ENCODE assay signal across 28 mouse cellular contexts in the genomic region with DNA sequence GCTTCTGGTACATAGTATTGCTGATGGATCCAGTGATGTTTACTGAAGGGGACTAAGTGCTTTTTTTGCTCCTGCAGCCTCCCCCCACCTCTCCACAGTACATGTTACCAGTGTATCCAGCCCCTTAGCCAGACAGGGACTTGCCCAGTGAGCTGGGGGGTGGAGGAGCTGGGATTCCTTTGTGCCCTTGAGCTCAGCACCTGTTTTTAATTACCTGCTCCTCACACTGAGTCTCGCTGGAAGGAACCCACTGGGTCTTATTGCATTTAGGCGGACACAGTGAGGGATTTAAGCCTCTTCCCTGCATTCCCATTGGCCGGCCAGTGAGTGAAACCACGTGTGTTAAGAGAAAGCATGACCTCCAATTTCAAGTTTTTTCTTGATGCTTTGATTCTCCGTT. TPM values are rescaled to one million over a fixed set of nuclear protein-coding genes. Genes with fewer than 3 reads are reported as not detected.
A peak's percentile ranks its signal among the peaks of the same experiment; 100 is the strongest.
DNase-seq lines count a peak whose midpoint lies in the region; ATAC-seq lines count a peak whose summit lies in the region.
"Had no signal": no experiment of that assay in that cellular context is flagged by ENCODE, and none has a peak within 500 bp of the region (broad histone marks: within the 10 kb centered on the region; RNA-seq: fewer than 3 reads in every experiment).

No protein-coding gene starts in this region.

- no peak overlapping the region for H3K4me2 ChIP-seq in embryonic facial prominence, embryonic 11.5 days (ENCODE audit: low read depth, low read length)
- H3K4me2 ChIP-seq in liver, embryonic 11.5 days = no peak overlapping the region
- H3K4me2 ChIP-seq: heart, embryonic 12.5 days; hindbrain, embryonic 15.5 days; kidney, embryonic 15.5 days; lung, embryonic 15.5 days; midbrain, embryonic 11.5 days; neural tube, embryonic 13.5 days had no signal

- no peaks in the 10 kb centered on the region; the same call in 1 of the 2 replicates for H3K36me3 ChIP-seq in embryonic facial prominence, embryonic 11.5 days (replicated peaks; ENCODE audit: control insufficient read depth, insufficient read depth, low read depth, low read length)
- H3K36me3 ChIP-seq in limb, embryonic 10.5 days = peaks cover 14% of the 10 kb centered on the region
- H3K36me3 ChIP-seq in liver, embryonic 11.5 days (ENCODE audit: control insufficient read depth, insufficient read depth, low read length) = peaks cover 4% of the 10 kb centered on the region; the same call in 1 of the 2 replicates
- H3K36me3 ChIP-seq: hindbrain, embryonic 15.5 days; lung, embryonic 15.5 days; neural tube, embryonic 13.5 days had no signal

- peak overlapping the region; percentile 77; the same call in 1 of the 2 replicates for H3K27ac ChIP-seq in embryonic facial prominence, embryonic 11.5 days (replicated peaks; ENCODE audit: low read depth, low read length)
- peak overlapping the region; percentile 91 for H3K27ac ChIP-seq in limb, embryonic 10.5 days
- no peak overlapping the region for H3K27ac ChIP-seq in liver, embryonic 11.5 days (ENCODE audit: low read depth, low read length)
- H3K27ac ChIP-seq: hindbrain, embryonic 15.5 days; kidney, embryonic 15.5 days; liver, embryonic 14.5 days; lung, embryonic 15.5 days; neural tube, embryonic 13.5 days had no signal

- peak; percentile 88 for ATAC-seq in embryonic facial prominence, embryonic 11.5 days (replicated peaks; ENCODE audit: insufficient number of reproducible peaks, low FRiP score, low TSS enrichment, low read depth)
- no peak for ATAC-seq in liver, embryonic 11.5 days (replicated peaks; ENCODE audit: low FRiP score)
- ATAC-seq: forebrain, postnatal 0 days; intestine, postnatal 0 days; Patski had no signal

- 25% methylated on average over 5 of the region's 5 CpGs for WGBS in embryonic facial prominence, embryonic 11.5 days
- 15% methylated on average over 5 of the region's 5 CpGs for WGBS in limb, embryonic 10.5 days
- 65% methylated on average over 5 of the region's 5 CpGs for whole genome bisulfite sequencing in liver, embryonic 11.5 days

- DNase-seq in 3T3-L1 (ENCODE audit: low read depth, low spot score) (peak; percentile 43), NIH3T3 (ENCODE audit: low read depth) (peak; percentile 66)
- DNase-seq in embryonic facial prominence, embryonic 11.5 days (ENCODE audit: low spot score) = peak; percentile 94
- peak; percentile 80 for DNase-seq in limb, embryonic 10.5 days (ENCODE audit: low spot score)
- DNase-seq in liver, embryonic 11.5 days (ENCODE audit: low spot score) = no peak
- no peak for DNase-seq in c-Kit-positive CD71-positive TER-119-positive erythroid progenitor cells, embryonic 14.5 days (ENCODE audit: low spot score)
- no peak for DNase-seq in testis, postnatal 10 days (ENCODE audit: low spot score)
- no peak for DNase-seq in left cerebral cortex, adult 18-20 months (ENCODE audit: low spot score in 2 of 2)
- DNase-seq: adrenal gland, postnatal 10 days; cerebellum, postnatal 25 days; forebrain, postnatal 0 days; gastrocnemius, postnatal 10 days; heart, adult 11 months; heart, postnatal 14 days; lung, postnatal 4 days had no signal

- H3K4me1 ChIP-seq in embryonic facial prominence, embryonic 11.5 days (ENCODE audit: control insufficient read depth, insufficient read depth, low read length) = no peaks in the 10 kb centered on the region; the same call in 1 of the 2 replicates
- H3K4me1 ChIP-seq in limb, embryonic 10.5 days = peaks cover 42% of the 10 kb centered on the region
- H3K4me1 ChIP-seq in liver, embryonic 11.5 days (replicated peaks; ENCODE audit: control insufficient read depth, insufficient read depth, low read length) = no peaks in the 10 kb centered on the region
- H3K4me1 ChIP-seq: lung, embryonic 15.5 days had no signal

- no peak overlapping the region for H3K9ac ChIP-seq in embryonic facial prominence, embryonic 11.5 days (replicated peaks; ENCODE audit: low read length)
- H3K9ac ChIP-seq in liver, embryonic 11.5 days (ENCODE audit: low read depth, low read length) = no peak overlapping the region
- H3K9ac ChIP-seq: forebrain, postnatal 0 days; heart, embryonic 12.5 days; hindbrain, embryonic 15.5 days; kidney, embryonic 15.5 days; liver, embryonic 14.5 days; lung, embryonic 15.5 days; neural tube, embryonic 13.5 days had no signal

- no peak overlapping the region for H3K4me3 ChIP-seq in embryonic facial prominence, embryonic 11.5 days (ENCODE audit: low read depth, low read length)
- no peak overlapping the region for H3K4me3 ChIP-seq in limb, embryonic 10.5 days
- no peak overlapping the region for H3K4me3 ChIP-seq in liver, embryonic 11.5 days (ENCODE audit: low read depth, low read length)
- H3K4me3 ChIP-seq: erythroblast, embryonic 14.5 days; heart, embryonic 12.5 days; hindbrain, embryonic 15.5 days; kidney, embryonic 15.5 days; lung, embryonic 15.5 days; neural tube, embryonic 13.5 days had no signal

- H3K9me3 ChIP-seq in embryonic facial prominence, embryonic 11.5 days (replicated peaks; ENCODE audit: control insufficient read depth, low read length) = no peaks in the 10 kb centered on the region; the same call in 1 of the 2 replicates
- H3K9me3 ChIP-seq in limb, embryonic 10.5 days (replicated peaks) = 0 out of 2 replicates have a peak, but pooled peaks cover 2% of the 10 kb centered on the region
- no peaks in the 10 kb centered on the region; the same call in 1 of the 2 replicates for H3K9me3 ChIP-seq in liver, embryonic 11.5 days (ENCODE audit: control insufficient read depth, low read length)
- H3K9me3 ChIP-seq: hindbrain, embryonic 15.5 days; kidney, embryonic 15.5 days; lung, embryonic 15.5 days; neural tube, embryonic 13.5 days had no signal

- no peaks in the 10 kb centered on the region for H3K27me3 ChIP-seq in embryonic facial prominence, embryonic 11.5 days (ENCODE audit: control insufficient read depth, insufficient read depth, low read length)
- H3K27me3 ChIP-seq in limb, embryonic 10.5 days (ENCODE audit: low read depth, poor library complexity, severe bottlenecking) = no peaks in the 10 kb centered on the region
- no peaks in the 10 kb centered on the region for H3K27me3 ChIP-seq in liver, embryonic 11.5 days (replicated peaks; ENCODE audit: control insufficient read depth, insufficient read depth, low read length)
- H3K27me3 ChIP-seq: heart, embryonic 12.5 days; hindbrain, embryonic 15.5 days; kidney, embryonic 15.5 days; lung, embryonic 15.5 days; neural tube, embryonic 13.5 days; Patski had no signal

RNA-seq across cellular contexts. Expression of gene Gm11213, which starts 22.5 kb away (rescaled TPM):
- not detected in 2 replicates for polyA plus RNA-seq in embryonic facial prominence, embryonic 11.5 days (2014; fragmentation: Nextera tagmentation; extraction: Ambion mirVana)
- polyA plus RNA-seq in limb, embryonic 10.5 days (2016; fragmentation: Nextera tagmentation; extraction: Ambion mirVana) = not detected in 2 replicates
- polyA plus RNA-seq in liver, embryonic 11.5 days (2014; fragmentation: Nextera tagmentation; extraction: Ambion mirVana) = not detected in 2 replicates
- total RNA-seq in left cerebral cortex, adult 18-20 months (2021) = not detected
- total RNA-seq: adrenal gland, postnatal 10 days; forebrain, postnatal 0 days; gastrocnemius, postnatal 10 days; heart, postnatal 14 days; layer of hippocampus, postnatal 25 days; left cerebral cortex, postnatal 36 days; monocyte, adult 5-6 weeks had no signal
- polyA plus RNA-seq: erythroblast, embryonic 14.5 days; forebrain, postnatal 0 days; heart, embryonic 12.5 days; hindbrain, embryonic 15.5 days; intestine, postnatal 0 days; kidney, embryonic 15.5 days; liver, embryonic 14.5 days; lung, embryonic 15.5 days; midbrain, embryonic 11.5 days; neural tube, embryonic 13.5 days; Patski had no signal

RNA-seq across cellular contexts. Expression of gene Tmem268, which starts 24.0 kb away (rescaled TPM):
- 7.5 and 7.8 TPM in 2 replicates for polyA plus RNA-seq in embryonic facial prominence, embryonic 11.5 days (2014; fragmentation: Nextera tagmentation; extraction: Ambion mirVana)
- 12.7 and 14.4 TPM in 2 replicates for polyA plus RNA-seq in limb, embryonic 10.5 days (2016; fragmentation: Nextera tagmentation; extraction: Ambion mirVana)
- polyA plus RNA-seq in liver, embryonic 11.5 days (2014; fragmentation: Nextera tagmentation; extraction: Ambion mirVana) = 9.0 and 10.2 TPM in 2 replicates
- total RNA-seq in left cerebral cortex, adult 18-20 months (2021) = 10 to 100 TPM in 1 of 2 experiments, 1 to 10 TPM in 1; 9.5 to 10.4 TPM

RNA-seq across cellular contexts. Expression of gene Atp6v1g1, which starts 38.0 kb away (rescaled TPM):
- 353 and 362 TPM in 2 replicates for polyA plus RNA-seq in embryonic facial prominence, embryonic 11.5 days (2014; fragmentation: Nextera tagmentation; extraction: Ambion mirVana)
- 204 and 239 TPM in 2 replicates for polyA plus RNA-seq in limb, embryonic 10.5 days (2016; fragmentation: Nextera tagmentation; extraction: Ambion mirVana)
- 191 and 204 TPM in 2 replicates for polyA plus RNA-seq in liver, embryonic 11.5 days (2014; fragmentation: Nextera tagmentation; extraction: Ambion mirVana)
- 100 to 1,000 TPM; 143 to 157 TPM for total RNA-seq in left cerebral cortex, adult 18-20 months (2021)

RNA-seq across cellular contexts. Expression of gene Tex48, which starts 39.6 kb away (rescaled TPM):
- not detected in 2 replicates for polyA plus RNA-seq in embryonic facial prominence, embryonic 11.5 days (2014; fragmentation: Nextera tagmentation; extraction: Ambion mirVana)
- polyA plus RNA-seq in limb, embryonic 10.5 days (2016; fragmentation: Nextera tagmentation; extraction: Ambion mirVana) = not detected in 2 replicates
- not detected in 2 replicates for polyA plus RNA-seq in liver, embryonic 11.5 days (2014; fragmentation: Nextera tagmentation; extraction: Ambion mirVana)
- not detected for total RNA-seq in left cerebral cortex, adult 18-20 months (2021)
- total RNA-seq: adrenal gland, postnatal 10 days; forebrain, postnatal 0 days; gastrocnemius, postnatal 10 days; heart, postnatal 14 days; layer of hippocampus, postnatal 25 days; left cerebral cortex, postnatal 36 days; monocyte, adult 5-6 weeks had no signal
- polyA plus RNA-seq: erythroblast, embryonic 14.5 days; forebrain, postnatal 0 days; heart, embryonic 12.5 days; hindbrain, embryonic 15.5 days; intestine, postnatal 0 days; kidney, embryonic 15.5 days; liver, embryonic 14.5 days; lung, embryonic 15.5 days; midbrain, embryonic 11.5 days; neural tube, embryonic 13.5 days; Patski had no signal

Comparison
In these comparisons a context has a peak if more than half of its experiments do, and no peak if none do; other contexts are left out.
1. DNase-seq: peak in 3T3-L1 (single experiment), NIH3T3 (single experiment), embryonic facial prominence, embryonic 11.5 days (single experiment) and limb, embryonic 10.5 days (single experiment); none in liver, embryonic 11.5 days (single experiment), c-Kit-positive CD71-positive TER-119-positive erythroid progenitor cells, embryonic 14.5 days (single experiment), testis, postnatal 10 days (single experiment) and left cerebral cortex, adult 18-20 months (0 of 2).